Mouse (Mus musculus) heart, postnatal 25 days (tissue): ENCODE results near the gene Tll2. TPM values are rescaled to one million over a fixed set of nuclear protein-coding genes. Genes with fewer than 3 reads are reported as not detected.

Source experiments
- DNase-seq: peaks from one replicate; pipeline ENCODE4 v3.0.0; 2022; ENCODE audit warnings: low spot score
- intact Hi-C: fragments of 180-260 bp; cut with DNase I; formaldehyde crosslinking; loops from one replicate; pipeline ENCODE4 v1.15.1; 2025
- total RNA-seq, 2 experiments: library from RNA; stranded (reverse); gene quantifications; 2 replicates each; pipeline ENCODE4 v1.2.3; 2021

The Tll2 gene
- total RNA-seq, 2 experiments from 2014 or later = 0.50 to 0.70 TPM

GRCm38 (mm10) chr19:41165144-41165913 is 41.3 kb downstream of the Tll2 start:
- intact Hi-C loops = no loop called here
- DNase-seq = no peak

GRCm38 (mm10) chr19:41164447-41165095 is 42.1 kb downstream of the Tll2 start:
- intact Hi-C loops = no loop called here
- no peak for DNase-seq

- intact Hi-C loops = no loop called here
- DNase-seq = peak; percentile 62
Measured at GRCm38 (mm10) chr19:41160388-41160787, 46.2 kb downstream of the Tll2 start.

GRCm38 (mm10) chr19:41154681-41155080 is 52.0 kb downstream of the Tll2 start:
- intact Hi-C loops = loop anchor here (5.0 kb wide), 1 partner anchor 48 kb away; no protein-coding TSS in a partner anchor
- peak; percentile 21 for DNase-seq

GRCm38 (mm10) chr19:41152462-41152861 is 54.2 kb downstream of the Tll2 start:
- peak; percentile 6 for DNase-seq
- intact Hi-C loops = no loop called here

GRCm38 (mm10) chr19:41152016-41152370 is 54.6 kb downstream of the Tll2 start:
- intact Hi-C loops = no loop called here
- no peak for DNase-seq

- no peak for DNase-seq
- intact Hi-C loops = no loop called here
Measured at GRCm38 (mm10) chr19:41151321-41152015, 55.2 kb downstream of the Tll2 start.

- intact Hi-C loops = no loop called here
- DNase-seq = no peak
Measured at GRCm38 (mm10) chr19:41140961-41141360, 65.7 kb downstream of the Tll2 start.

- intact Hi-C loops = no loop called here
- DNase-seq = no peak
Measured at GRCm38 (mm10) chr19:41139629-41140028, 67.0 kb downstream of the Tll2 start.

- no peak for DNase-seq
- intact Hi-C loops = no loop called here
Measured at GRCm38 (mm10) chr19:41123009-41123408, 83.6 kb downstream of the Tll2 start.

- intact Hi-C loops = no loop called here
- no peak for DNase-seq
Measured at GRCm38 (mm10) chr19:41119924-41120323, 86.7 kb downstream of the Tll2 start.

GRCm38 (mm10) chr19:41118346-41118745 is 88.3 kb downstream of the Tll2 start:
- DNase-seq = no peak
- intact Hi-C loops = no loop called here

GRCm38 (mm10) chr19:41117334-41117733 is 89.3 kb downstream of the Tll2 start:
- intact Hi-C loops = no loop called here
- no peak for DNase-seq

- intact Hi-C loops = no loop called here
- no peak for DNase-seq
Measured at GRCm38 (mm10) chr19:41114611-41115010, 92.0 kb downstream of the Tll2 start.

- intact Hi-C loops = no loop called here
- DNase-seq = no peak
Measured at GRCm38 (mm10) chr19:41113911-41114531, 92.6 kb downstream of the Tll2 start.

GRCm38 (mm10) chr19:41112609-41113008 is 94.0 kb downstream of the Tll2 start:
- no peak for DNase-seq
- intact Hi-C loops = no loop called here

GRCm38 (mm10) chr19:41109991-41110390 is 96.6 kb downstream of the Tll2 start:
- intact Hi-C loops = no loop called here
- no peak for DNase-seq

- intact Hi-C loops = no loop called here
- no peak for DNase-seq
Measured at GRCm38 (mm10) chr19:41109496-41109895, 97.1 kb downstream of the Tll2 start.

- intact Hi-C loops = no loop called here
- no peak for DNase-seq
Measured at GRCm38 (mm10) chr19:41108666-41109065, 98.0 kb downstream of the Tll2 start.

- intact Hi-C loops = no loop called here
- no peak for DNase-seq
Measured at GRCm38 (mm10) chr19:41107530-41107929, 99.1 kb downstream of the Tll2 start.
